Mouse (Mus musculus) liver, adult 2 months (tissue): Measurements from ENCODE around the gene Clca3b. TPM values are rescaled to one million over a fixed set of nuclear protein-coding genes. Genes with fewer than 3 reads are reported as not detected.
A peak's percentile ranks its signal among the peaks of the same experiment; 100 is the strongest.
"Not testable (repeated sequence)": the region's sequence is repeated elsewhere in the genome, so short reads cannot be mapped to it uniquely, and the experiment has no call there.

Experiments used
- DNase-seq: peaks from one replicate; pipeline ENCODE4 v3.0.0-alpha.2; 2011; ENCODE audit warnings: low read depth, low spot score; ENCODE audit errors: extremely low read depth
- H3K27ac ChIP-seq: fragments of 200-500 bp; replicated peaks from 2 replicates; pipeline ENCODE4 v1.5.1; 2012; ENCODE audit warnings: low read depth, mild to moderate bottlenecking, control low read depth, inconsistent platforms, low read length; ENCODE audit not compliant: insufficient read depth
- H3K27me3 ChIP-seq: fragments of 200-500 bp; 2 replicates; pipeline ENCODE4 v1.6.1; 2012; ENCODE audit warnings: mild to moderate bottlenecking, moderate library complexity, low read length, inconsistent platforms; ENCODE audit not compliant: control insufficient read depth, insufficient read depth
- H3K36me3 ChIP-seq: fragments of 200-500 bp; 2 replicates; pipeline ENCODE4 v1.6.1; 2012; ENCODE audit warnings: low read length, inconsistent platforms; ENCODE audit not compliant: control insufficient read depth, insufficient read depth
- H3K4me1 ChIP-seq: fragments of 200-500 bp; 2 replicates; pipeline ENCODE4 v1.6.1; 2011; ENCODE audit warnings: low read length; ENCODE audit not compliant: control insufficient read depth, insufficient read depth
- H3K4me3 ChIP-seq: fragments of 200-500 bp; 2 replicates; pipeline ENCODE4 v1.5.1; 2011; ENCODE audit warnings: low read depth, mild to moderate bottlenecking, control low read depth, low read length, moderate library complexity; ENCODE audit not compliant: insufficient read depth
- H3K79me2 ChIP-seq: fragments of 200-500 bp; 2 replicates; pipeline ENCODE4 v1.6.1; 2012; ENCODE audit warnings: inconsistent platforms, mild to moderate bottlenecking, low read length, moderate library complexity; ENCODE audit not compliant: control insufficient read depth, insufficient read depth
- H3K9ac ChIP-seq: fragments of 200-500 bp; 2 replicates; pipeline ENCODE4 v1.6.1; 2012; ENCODE audit warnings: low read depth, mild to moderate bottlenecking, control low read depth, inconsistent platforms, low read length
- CTCF ChIP-seq: fragments of 200-500 bp; IDR thresholded peaks from 2 replicates; pipeline ENCODE4 v1.5.1; 2011; ENCODE audit warnings: low read depth, low read length, control low read depth
- POLR2A ChIP-seq: fragments of 200-500 bp; IDR thresholded peaks from 2 replicates; pipeline ENCODE4 v1.6.1; 2011; ENCODE audit warnings: low read length, control low read depth; ENCODE audit not compliant: insufficient read depth; ENCODE audit errors: extremely low read depth
- WGBS: fragments of 180-500 bp; shearing (Covaris S2); methylation state at CpG from one replicate; pipeline ENCODE4 v1.1.7; 2018; 5-methylcytosine and 5-hydroxymethylcytosine counted together
- polyA plus RNA-seq: library from polyadenylated mRNA; depleted of rRNA; stranded (reverse); fragments of >200 nt; gene quantifications from 2 replicates; pipeline ENCODE4 v1.2.3, GENCODE M21; 2012; rRNA removed
- total RNA-seq: library from RNA; depleted of rRNA; stranded (reverse); fragments of >200 nt; gene quantifications from 2 replicates; pipeline ENCODE4 v1.2.3, GENCODE M21; 2014; rRNA removed

The Clca3b gene
- total and polyA plus RNA-seq, 2 experiments: not detected

- H3K4me3 ChIP-seq: no peak overlapping the region
- H3K27me3 ChIP-seq: no peaks in the 10 kb centered on the region
- H3K9ac ChIP-seq: no peak overlapping the region
- no peak for DNase-seq
- H3K4me1 ChIP-seq: no peaks in the 10 kb centered on the region
- WGBS: 47% methylated on average over 3 of the region's 3 CpGs
- H3K36me3 ChIP-seq: no peaks in the 10 kb centered on the region
- H3K79me2 ChIP-seq: no peaks in the 10 kb centered on the region
- no peak overlapping the region for H3K27ac ChIP-seq
- TF ChIP-seq CTCF (peak; percentile 26; the same call in 1 of the 2 replicates), POLR2A (no peak)
These were observed 37.3 kb downstream of the Clca3b start for GRCm38 (mm10) chr3:144811821-144812220.

GRCm38 (mm10) chr3:144808153-144808925, 40.8 kb downstream of the Clca3b start:
- not testable (repeated sequence) for H3K79me2 ChIP-seq, H3K36me3 ChIP-seq, H3K27me3 ChIP-seq, H3K9ac ChIP-seq, DNase-seq, H3K27ac ChIP-seq, H3K4me1 ChIP-seq, H3K4me3 ChIP-seq
- WGBS: 81% methylated on average over 16 of the region's 17 CpGs

- H3K4me3 ChIP-seq, H3K36me3 ChIP-seq, H3K4me1 ChIP-seq, DNase-seq, H3K9ac ChIP-seq, H3K79me2 ChIP-seq, H3K27me3 ChIP-seq, H3K27ac ChIP-seq: not testable (repeated sequence)
- WGBS: 69% methylated on average over 2 of the region's 2 CpGs
These were observed 42.5 kb downstream of the Clca3b start for GRCm38 (mm10) chr3:144806626-144807025.

GRCm38 (mm10) chr3:144801861-144802260, 47.3 kb downstream of the Clca3b start:
- DNase-seq: no peak
- no peak overlapping the region for H3K27ac ChIP-seq
- no peaks in the 10 kb centered on the region for H3K27me3 ChIP-seq
- H3K9ac ChIP-seq: no peak overlapping the region
- no peaks in the 10 kb centered on the region for H3K36me3 ChIP-seq
- no peaks in the 10 kb centered on the region for H3K79me2 ChIP-seq
- no peaks in the 10 kb centered on the region for H3K4me1 ChIP-seq
- 37% methylated on average over 8 of the region's 8 CpGs for WGBS
- H3K4me3 ChIP-seq: no peak overlapping the region
- TF ChIP-seq POLR2A: no peak
- TF ChIP-seq CTCF: peak; percentile 40

GRCm38 (mm10) chr3:144785181-144786148, 63.7 kb downstream of the Clca3b start:
- no peak overlapping the region for H3K4me3 ChIP-seq
- H3K9ac ChIP-seq: no peak overlapping the region
- no peak overlapping the region for H3K27ac ChIP-seq
- no peaks in the 10 kb centered on the region for H3K36me3 ChIP-seq
- no peaks in the 10 kb centered on the region for H3K4me1 ChIP-seq
- TF ChIP-seq CTCF (no peak), POLR2A (no peak)
- no peaks in the 10 kb centered on the region for H3K79me2 ChIP-seq
- 79% methylated on average over 11 of the region's 11 CpGs for WGBS
- no peak for DNase-seq
- H3K27me3 ChIP-seq: no peaks in the 10 kb centered on the region

Other genes with a start within 250 kb of the Clca3b start
- 28.2 and 31.8 TPM in 2 replicates for gene Sh3glb1, start 129.0 kb downstream of the Clca3b start, total RNA-seq
- 7.7 and 8.0 TPM in 2 replicates for gene Sh3glb1, start 129.0 kb downstream of the Clca3b start, polyA plus RNA-seq
- gene Clca3a1, start 88.4 kb downstream of the Clca3b start, total RNA-seq: 5.0 and 6.2 TPM in 2 replicates
- 1.8 and 2.6 TPM in 2 replicates for gene Clca3a1, start 88.4 kb downstream of the Clca3b start, polyA plus RNA-seq
- 0.07 and 0.18 TPM in 2 replicates for gene Clca3a2, start 29.9 kb downstream of the Clca3b start, total RNA-seq
- gene Clca3a2, start 29.9 kb downstream of the Clca3b start, polyA plus RNA-seq: 0.23 TPM in 1 of 2 replicates, not detected in the other
- gene Clca4b, start 83.2 kb upstream of the Clca3b start, total RNA-seq: not detected in 2 replicates
- not detected in 2 replicates for gene Clca4b, start 83.2 kb upstream of the Clca3b start, polyA plus RNA-seq
- gene Clca4a, start 125.7 kb upstream of the Clca3b start, total RNA-seq: not detected in 2 replicates
- 0.02 TPM in 1 of 2 replicates, not detected in the other for gene Clca4a, start 125.7 kb upstream of the Clca3b start, polyA plus RNA-seq
- gene Clca1, start 183.4 kb upstream of the Clca3b start, total RNA-seq: not detected in 2 replicates
- 0.34 and 0.50 TPM in 2 replicates for gene Clca1, start 183.4 kb upstream of the Clca3b start, polyA plus RNA-seq